Mouse (Mus musculus) left cerebral cortex, adult 2 months (tissue): Measurements from ENCODE around the gene Dsn1. TPM values are rescaled to one million over a fixed set of nuclear protein-coding genes. Genes with fewer than 3 reads are reported as not detected.

Experiments
- DNase-seq, 2 experiments: peaks; one replicate each; pipeline ENCODE4 v3.0.0; 2021 to 2022; ENCODE audit warnings: low spot score in 2 of 2, mixed read lengths in 1 of 2; ENCODE audit errors: extremely low spot score in 1 of 2
- H3K27ac ChIP-seq: fragments of 200-600 bp; 2 replicates; pipeline ENCODE4 v1.8.1; 2022
- H3K4me3 ChIP-seq: fragments of 200-600 bp; 2 replicates; pipeline ENCODE4 v1.8.1; 2022
- CTCF ChIP-seq: fragments of 200-600 bp; IDR thresholded peaks from 2 replicates; pipeline ENCODE4 v1.8.1; 2022; ENCODE audit warnings: antibody characterized with exemption, mild to moderate bottlenecking, moderate library complexity
- intact Hi-C: fragments of 180-260 bp; cut with DNase I; formaldehyde crosslinking; loops from one replicate; pipeline ENCODE4 v1.15.1; 2025
- long read RNA-seq, 2 experiments: library from polyadenylated mRNA; stranded (forward); transcript quantifications; one replicate each; pipeline ENCODE4 v2.0.0; 2021; ENCODE audit warnings: borderline mapping rate in 2 of 2
- total RNA-seq, 2 experiments: library from RNA; stranded (reverse); gene quantifications; 2 replicates each; pipeline ENCODE4 v1.2.3; 2021

Gene Dsn1
- total RNA-seq: 1 to 10 TPM; 5.8 to 6.3 TPM
- long read RNA-seq, experiment 1, partial matches to known transcripts: 3 of 8 reads
- long read RNA-seq, experiment 1, other reads (novel, unspliced or antisense): 4 of 8 reads
- long read RNA-seq, experiment 2, partial matches to known transcripts: 2 of 6 reads
- long read RNA-seq, experiment 2, other reads (novel, unspliced or antisense): 4 of 6 reads

GRCm38 (mm10) chr2:157006511-157007233 is at the start of gene Dsn1:
Gene Dsn1, minus strand, starts transcription at chr2:157007154.
- DNase-seq: peak; percentile 88 to 89
- Histone ChIP-seq H3K4me3 (peak within 1 kb of the TSS; percentile 60), H3K27ac (peak within 1 kb of the TSS; percentile 86)
- intact Hi-C loops: no loop called here
- TF ChIP-seq CTCF: no peak; the same call in 1 of the 2 replicates

- Histone ChIP-seq H3K4me3 (no peak overlapping the region), H3K27ac (no peak overlapping the region; the same call in 1 of the 2 replicates)
- intact Hi-C loops: no loop called here
- TF ChIP-seq CTCF: no peak
- DNase-seq: no peak
Measured at GRCm38 (mm10) chr2:157055721-157056120, 48.8 kb upstream of the Dsn1 start.

- DNase-seq: peak in 1 of 2 experiments; percentile 54
- intact Hi-C loops: no loop called here
- TF ChIP-seq CTCF: no peak
- Histone ChIP-seq H3K4me3 (no peak overlapping the region), H3K27ac (peak overlapping the region; percentile 37; the same call in 1 of the 2 replicates)
Measured at GRCm38 (mm10) chr2:157054816-157055215, 47.9 kb upstream of the Dsn1 start.

- no peak for TF ChIP-seq CTCF
- no peak for DNase-seq
- Histone ChIP-seq H3K27ac (peak overlapping the region; percentile 37; the same call in 1 of the 2 replicates), H3K4me3 (no peak overlapping the region)
- intact Hi-C loops: no loop called here
Measured at GRCm38 (mm10) chr2:157054297-157054696, 47.3 kb upstream of the Dsn1 start.

GRCm38 (mm10) chr2:157053787-157054186 is 46.8 kb upstream of the Dsn1 start:
- intact Hi-C loops: no loop called here
- TF ChIP-seq CTCF: peak; percentile 51
- H3K4me3 ChIP-seq: no peak overlapping the region
- no peak for DNase-seq
- H3K27ac ChIP-seq: no peak overlapping the region

GRCm38 (mm10) chr2:157053124-157053523 is 46.2 kb upstream of the Dsn1 start:
- DNase-seq: no peak
- Histone ChIP-seq H3K27ac (no peak overlapping the region), H3K4me3 (no peak overlapping the region)
- intact Hi-C loops: no loop called here
- no peak for TF ChIP-seq CTCF

GRCm38 (mm10) chr2:157052448-157052847 is 45.5 kb upstream of the Dsn1 start:
- no peak overlapping the region for H3K4me3 ChIP-seq
- intact Hi-C loops: no loop called here
- no peak for DNase-seq
- H3K27ac ChIP-seq: no peak overlapping the region
- no peak for TF ChIP-seq CTCF

- H3K27ac ChIP-seq: peak overlapping the region; percentile 56
- TF ChIP-seq CTCF: no peak
- peak in 1 of 2 experiments; percentile 54 for DNase-seq
- intact Hi-C loops: loop anchor here (5.0 kb wide), 1 partner anchor 42 kb away; no protein-coding TSS in a partner anchor
- H3K4me3 ChIP-seq: no peak overlapping the region
Measured at GRCm38 (mm10) chr2:157049831-157050243, 42.9 kb upstream of the Dsn1 start.

- DNase-seq: peak; percentile 74 to 75
- H3K4me3 ChIP-seq: no peak overlapping the region
- intact Hi-C loops: loop anchor here (5.0 kb wide), 1 partner anchor 44 kb away; no protein-coding TSS in a partner anchor
- TF ChIP-seq CTCF: no peak
- peak overlapping the region; percentile 56 for H3K27ac ChIP-seq
Measured at GRCm38 (mm10) chr2:157048395-157049181, 41.6 kb upstream of the Dsn1 start.

GRCm38 (mm10) chr2:157046956-157047355 is 40.0 kb upstream of the Dsn1 start:
- no peak for TF ChIP-seq CTCF
- Histone ChIP-seq H3K27ac (no peak overlapping the region), H3K4me3 (no peak overlapping the region)
- no peak for DNase-seq
- intact Hi-C loops: loop anchor here (5.0 kb wide), 1 partner anchor 45 kb away; no protein-coding TSS in a partner anchor

GRCm38 (mm10) chr2:157045932-157046331 is 39.0 kb upstream of the Dsn1 start:
- intact Hi-C loops: loop anchor here (5.0 kb wide), 1 partner anchor 46 kb away; no protein-coding TSS in a partner anchor
- Histone ChIP-seq H3K4me3 (no peak overlapping the region), H3K27ac (no peak overlapping the region)
- DNase-seq: no peak
- no peak for TF ChIP-seq CTCF

- Histone ChIP-seq H3K27ac (no peak overlapping the region), H3K4me3 (no peak overlapping the region)
- intact Hi-C loops: loop anchor here (5.0 kb wide), 1 partner anchor 33 kb away; the partner anchor contains the start of gene Soga1
- DNase-seq: no peak
- TF ChIP-seq CTCF: peak; percentile 29
Measured at GRCm38 (mm10) chr2:157043987-157044386, 37.0 kb upstream of the Dsn1 start.
